Mouse (Mus musculus) Patski (cell line): ENCODE measurements around the gene Shf. TPM values are rescaled to one million over a fixed set of nuclear protein-coding genes. Genes with fewer than 3 reads are reported as not detected.

Experiments
- ATAC-seq: fragments of 100-300 bp; one replicate; pipeline ENCODE4 v1.8.0; 2021
- CTCF ChIA-PET: fragments of 350-600 bp; sonication (Branson Sonifier 250); formaldehyde crosslinking; loops from one replicate; lab custom pipeline; 2022; ENCODE audit warnings: inconsistent platforms; lab: Charles Lee
- POLR2A ChIA-PET: fragments of 350-600 bp; sonication (Branson Sonifier 250); formaldehyde crosslinking; loops from one replicate; lab custom pipeline; 2022; ENCODE audit warnings: antibody characterized with exemption, inconsistent platforms; lab: Charles Lee
- DNase-seq: peaks from one replicate; pipeline ENCODE4 v3.0.0-alpha.2; 2011; ENCODE audit warnings: low read depth, low spot score
- H3K27me3 ChIP-seq: fragments of 371-371 bp; one replicate; pipeline ENCODE4 v1.5.1; 2021
- CTCF ChIP-seq: fragments of 100-300 bp; IDR thresholded peaks from one replicate; pipeline ENCODE4 v1.5.1; 2021
- in situ Hi-C: fragments of 300-500 bp; cut with MboI; formaldehyde crosslinking; loops from 3 replicates; pipeline ENCODE4 v1.11.1; 2018; ENCODE audit warnings: low pct_unique_long_range_greater_than_20kb, mixed read lengths
- polyA plus RNA-seq: library from polyadenylated mRNA; unstranded; gene quantifications from one replicate; pipeline ENCODE4 v1.2.3, GENCODE M21; 2021

Shf gene
- polyA plus RNA-seq, 1 experiment from 2014 or later = 8.3 TPM

DNA sequence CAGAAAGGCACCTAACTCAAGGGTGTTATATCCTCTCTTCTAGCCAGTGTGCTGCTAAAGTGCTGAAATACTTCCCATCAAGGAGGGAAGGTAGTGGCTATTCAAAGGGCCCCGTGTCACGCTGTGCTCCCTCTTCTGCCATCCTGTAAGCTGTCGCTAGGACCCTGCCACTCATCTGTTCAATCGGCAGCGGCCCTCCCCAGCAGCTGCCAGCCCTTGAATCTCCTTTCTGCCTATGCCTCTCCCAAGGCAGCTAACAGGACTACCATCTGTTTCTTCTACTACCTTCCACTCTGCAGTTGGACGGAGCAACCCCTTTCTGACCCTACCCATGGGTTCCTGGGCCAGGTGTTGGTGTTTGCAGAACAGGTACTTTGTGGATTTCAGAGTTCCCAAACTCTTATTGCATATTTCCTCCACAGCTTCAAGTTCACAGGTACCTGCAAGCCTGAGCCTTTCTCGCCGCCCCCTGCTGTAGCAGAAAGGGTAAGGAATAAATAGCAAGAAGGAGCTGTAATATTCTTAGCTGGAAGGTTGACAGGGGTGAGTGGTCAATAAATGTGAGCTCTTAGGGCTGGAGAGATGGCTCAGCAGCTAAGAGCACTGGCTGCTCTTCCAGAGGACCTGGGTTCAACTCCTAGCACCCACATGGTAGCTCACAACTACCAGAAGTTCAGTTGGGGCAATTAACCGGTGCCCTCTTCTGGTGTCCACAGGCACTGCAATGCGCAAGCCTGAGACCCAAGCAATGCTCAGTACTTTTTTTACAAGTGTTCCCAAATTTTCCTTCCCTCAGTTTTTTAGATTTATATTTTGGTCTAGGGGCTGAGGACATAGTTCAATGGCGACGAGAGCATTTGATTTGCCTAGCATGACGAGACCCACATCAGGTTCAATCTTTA is 6.1 kb downstream of the Shf start:
- no peak for ATAC-seq
- ChIA-PET CTCF (interaction anchor here (1.5 kb wide), 1 partner anchor 15 kb away, joined by 3 read pairs; no protein-coding TSS in a partner anchor), POLR2A (interaction anchor here (1.3 kb wide), 1 partner anchor 10 kb away, joined by 5 read pairs; no protein-coding TSS in a partner anchor)
- in situ Hi-C loops = no loop called here
- no peak for TF ChIP-seq CTCF
- DNase-seq = no peak
- H3K27me3 ChIP-seq = no peaks in the 10 kb centered on the region

DNA sequence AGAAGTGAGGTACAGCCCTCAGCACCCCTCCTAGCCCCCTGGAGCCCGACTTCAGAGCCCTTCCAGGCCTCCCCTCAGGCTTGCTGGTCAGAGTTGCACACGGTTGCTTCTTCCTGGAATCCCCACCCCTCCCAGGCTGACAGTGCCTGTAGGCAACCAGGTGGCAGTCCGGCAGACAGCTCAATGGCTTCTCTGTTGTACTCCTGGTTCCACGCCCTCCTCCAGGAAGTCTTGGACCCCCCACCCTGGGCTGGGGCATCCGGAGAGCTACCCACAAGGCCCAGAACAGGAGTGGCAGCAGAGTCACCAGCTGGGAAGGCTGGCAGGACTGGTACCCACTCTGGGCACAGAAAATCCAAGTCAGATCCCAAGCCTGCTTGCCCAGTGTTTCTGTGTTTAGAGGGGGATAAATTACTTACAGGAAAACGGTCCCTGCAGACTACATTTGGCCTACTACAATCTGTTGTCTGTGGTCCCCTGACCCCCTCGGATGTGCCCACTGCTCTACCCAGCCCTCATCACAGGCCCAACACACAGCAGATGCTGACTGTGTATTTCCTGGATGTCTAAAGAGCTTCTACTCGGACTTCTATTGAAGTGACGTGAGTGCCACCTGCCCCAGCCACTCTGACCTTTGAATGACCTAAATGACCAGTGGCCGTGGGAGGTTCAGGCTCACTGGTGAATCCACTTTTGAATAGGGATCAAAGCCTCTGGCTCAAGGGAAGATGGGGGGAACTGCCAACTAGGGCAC is 6.9 kb downstream of the Shf start:
- POLR2A ChIA-PET = interaction anchor here (1.3 kb wide), 1 partner anchor 9 kb away, joined by 5 read pairs; no protein-coding TSS in a partner anchor
- in situ Hi-C loops = no loop called here
- ATAC-seq (no peak), DNase-seq (no peak)
- no peak for TF ChIP-seq CTCF
- CTCF ChIA-PET = interaction anchor here (1.5 kb wide), 1 partner anchor 14 kb away, joined by 3 read pairs; no protein-coding TSS in a partner anchor
- no peaks in the 10 kb centered on the region for H3K27me3 ChIP-seq

DNA sequence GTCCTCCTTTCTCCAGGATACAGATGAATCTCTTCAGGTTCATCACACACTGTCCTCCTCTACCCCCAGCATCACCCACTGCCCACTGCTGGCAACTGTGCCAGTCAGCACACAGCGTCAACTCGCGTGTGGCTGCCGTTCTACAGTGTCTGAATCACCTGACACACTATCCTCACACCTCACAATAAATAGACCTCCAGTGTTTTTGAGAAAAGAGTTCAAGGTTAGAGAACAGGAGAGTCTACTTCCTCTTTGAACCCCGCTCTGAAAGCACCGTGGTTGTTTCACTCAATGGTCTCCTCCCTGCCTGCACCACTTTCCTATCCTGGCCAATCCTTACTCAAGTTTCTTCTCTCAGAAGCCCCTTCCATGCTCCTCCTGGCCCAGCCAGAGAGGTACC is 7.8 kb downstream of the Shf start:
- in situ Hi-C loops = no loop called here
- POLR2A ChIA-PET = no interaction called here
- DNase-seq (no peak), ATAC-seq (no peak)
- CTCF ChIA-PET = no interaction called here
- no peak for TF ChIP-seq CTCF
- H3K27me3 ChIP-seq = no peaks in the 10 kb centered on the region

DNA sequence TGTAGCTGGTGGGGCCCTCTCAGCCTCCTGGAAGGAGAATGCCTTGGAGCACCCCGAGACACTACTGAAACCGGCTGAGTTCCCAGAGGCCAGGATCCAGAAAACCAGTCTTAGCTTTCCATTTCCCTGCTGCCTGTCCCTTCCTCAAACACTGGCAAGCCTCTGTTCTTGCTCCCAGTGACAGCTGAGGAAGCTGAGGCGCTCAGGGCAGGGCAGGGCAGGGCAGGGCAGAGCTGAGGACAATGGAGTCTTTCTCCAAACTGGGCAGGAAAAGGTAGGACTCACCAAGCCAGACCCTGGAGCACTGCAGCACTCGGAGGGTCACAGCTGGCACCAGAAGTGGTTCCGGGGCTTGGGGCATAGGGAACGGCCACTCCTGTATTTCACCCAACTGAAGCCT is 8.7 kb downstream of the Shf start:
- no peaks in the 10 kb centered on the region for H3K27me3 ChIP-seq
- TF ChIP-seq CTCF = no peak
- in situ Hi-C loops = no loop called here
- ATAC-seq (no peak), DNase-seq (no peak)
- CTCF ChIA-PET = no interaction called here
- POLR2A ChIA-PET = no interaction called here

DNA sequence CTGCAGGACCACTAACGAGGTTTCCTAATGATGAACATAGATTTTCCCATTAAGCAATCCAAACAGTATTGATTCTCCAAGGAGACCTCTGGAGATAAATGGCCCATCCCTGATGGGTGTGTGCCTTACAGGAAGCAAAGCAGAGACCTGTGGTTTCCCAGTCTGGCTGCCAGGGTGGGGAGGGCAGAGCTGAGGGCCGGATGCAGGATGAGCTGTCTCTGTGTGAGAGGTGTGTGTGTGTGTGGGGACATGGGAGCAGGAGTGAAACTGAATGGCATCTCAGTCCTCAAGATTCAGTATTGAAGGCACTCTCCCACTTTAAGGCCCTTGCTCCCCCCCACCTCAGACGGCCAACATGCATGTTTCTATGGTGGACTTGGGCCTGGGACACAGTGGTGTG is 12.8 kb downstream of the Shf start:
- ATAC-seq (no peak), DNase-seq (no peak)
- TF ChIP-seq CTCF = no peak
- H3K27me3 ChIP-seq = no peaks in the 10 kb centered on the region
- in situ Hi-C loops = no loop called here
- POLR2A ChIA-PET = no interaction called here
- CTCF ChIA-PET = no interaction called here

DNA sequence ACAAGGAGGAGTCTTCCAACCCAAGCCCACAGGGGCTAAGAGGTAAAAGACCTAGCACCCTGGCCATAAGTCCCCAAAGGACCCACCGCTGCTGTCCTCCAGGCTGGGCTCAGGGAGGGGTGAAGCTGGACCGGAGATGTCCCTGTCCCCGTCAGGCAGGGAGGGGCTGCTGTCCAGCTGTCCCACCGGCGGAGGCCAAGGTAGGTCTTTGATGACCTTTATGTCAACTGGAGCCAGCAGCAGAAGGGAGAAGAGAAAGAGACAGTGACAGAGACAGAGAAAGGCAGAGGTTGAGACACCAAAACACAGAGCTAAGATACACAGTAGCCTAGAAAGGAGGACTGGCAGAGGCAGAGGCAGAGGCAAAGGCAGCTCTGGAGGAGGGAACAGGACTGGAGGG is 13.6 kb downstream of the Shf start:
- no peaks in the 10 kb centered on the region for H3K27me3 ChIP-seq
- no peak for TF ChIP-seq CTCF
- CTCF ChIA-PET = interaction anchor here (1.6 kb wide), 1 partner anchor 45 kb away, joined by 3 read pairs; no protein-coding TSS in a partner anchor
- in situ Hi-C loops = no loop called here
- no peak for ATAC-seq
- POLR2A ChIA-PET = no interaction called here
- DNase-seq = no peak

DNA sequence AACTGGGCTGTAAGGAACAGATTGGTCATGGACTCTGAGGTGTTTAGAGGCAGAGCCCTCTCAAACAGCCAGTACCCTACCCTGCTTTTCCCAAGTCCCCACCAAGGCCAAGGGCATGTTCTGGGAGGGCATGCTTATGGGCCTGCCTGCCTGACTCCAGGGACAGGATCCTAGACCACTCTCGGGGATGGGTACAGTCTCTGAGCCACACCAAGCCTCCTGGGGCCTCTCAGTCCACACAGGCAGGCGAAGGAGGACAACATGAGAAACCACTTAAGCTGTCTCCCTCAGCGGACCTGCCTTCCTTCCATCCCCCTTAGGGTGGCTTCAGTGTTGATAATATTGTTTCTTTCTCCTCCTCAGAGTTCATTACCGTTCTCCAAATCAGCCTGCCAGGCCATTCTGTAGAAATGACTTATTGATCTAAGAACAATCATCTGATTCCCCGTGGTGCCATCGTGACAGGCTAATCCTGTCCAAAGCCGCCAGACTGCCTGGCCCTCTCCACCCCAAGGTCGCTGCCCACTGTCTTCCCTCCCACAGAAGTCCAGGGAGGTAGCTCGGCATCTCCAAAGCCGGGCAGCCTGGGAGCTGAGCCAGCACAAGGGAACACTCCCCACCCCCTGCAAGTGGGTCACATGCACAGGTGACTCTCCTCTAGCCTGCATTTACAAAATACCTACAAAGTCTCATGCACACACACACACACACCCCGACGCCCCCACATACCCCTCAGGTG is 14.6 kb downstream of the Shf start:
- in situ Hi-C loops = no loop called here
- no peak for TF ChIP-seq CTCF
- DNase-seq = no peak
- ATAC-seq = no peak
- CTCF ChIA-PET = interaction anchor here (1.6 kb wide), 1 partner anchor 44 kb away, joined by 3 read pairs; no protein-coding TSS in a partner anchor
- H3K27me3 ChIP-seq = no peaks in the 10 kb centered on the region
- POLR2A ChIA-PET = no interaction called here

DNA sequence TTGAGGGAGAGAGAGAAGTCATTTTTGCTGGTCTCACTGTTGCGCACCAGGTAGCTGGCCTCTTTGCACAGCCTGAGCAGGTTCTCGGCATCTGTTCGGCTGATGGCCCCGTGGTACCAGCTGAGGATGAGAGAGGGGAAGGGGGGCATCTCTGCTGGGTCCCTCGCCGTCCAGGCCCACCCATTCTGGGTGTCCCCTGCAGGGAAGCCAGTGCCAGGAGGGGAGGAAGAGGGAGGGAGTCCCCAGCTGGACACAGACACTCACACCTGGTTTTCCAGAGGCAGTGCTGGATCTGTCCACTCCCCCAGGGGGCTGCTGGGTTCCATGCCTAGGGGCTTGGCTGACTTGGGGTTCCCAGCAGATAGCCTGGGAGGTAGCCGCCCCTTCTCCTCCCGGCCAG is 15.2 kb downstream of the Shf start:
- POLR2A ChIA-PET = interaction anchor here (1.7 kb wide), 1 partner anchor 9 kb away, joined by 5 read pairs; no protein-coding TSS in a partner anchor
- TF ChIP-seq CTCF = no peak
- DNase-seq (no peak), ATAC-seq (no peak)
- in situ Hi-C loops = no loop called here
- CTCF ChIA-PET = interaction anchor here (1.6 kb wide), 2 partner anchors 15 to 44 kb away, joined by 3 to 5 read pairs; partner anchors contain the start of gene Shf
- H3K27me3 ChIP-seq = no peaks in the 10 kb centered on the region

DNA sequence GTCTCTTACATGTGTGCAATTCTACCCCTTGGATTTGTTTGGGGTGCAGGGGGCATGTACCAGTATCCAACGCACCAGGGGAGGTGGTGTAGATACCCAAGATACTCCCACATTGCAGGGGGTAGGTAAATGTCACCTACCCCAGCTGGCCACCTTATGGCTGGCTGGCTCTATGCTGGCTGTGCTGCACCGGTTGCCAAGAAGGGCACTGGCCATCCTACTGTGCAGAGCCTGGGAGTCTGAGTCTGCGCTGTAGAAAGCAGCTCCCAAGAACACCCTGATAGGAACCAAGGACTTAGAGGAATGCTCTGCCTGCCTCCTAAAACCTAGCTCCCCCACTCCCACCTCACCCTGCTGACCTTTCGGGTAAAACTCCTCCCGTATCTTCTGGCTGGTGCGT is 16.0 kb downstream of the Shf start:
- ATAC-seq = no peak
- DNase-seq = no peak
- H3K27me3 ChIP-seq = no peaks in the 10 kb centered on the region
- TF ChIP-seq CTCF = no peak
- in situ Hi-C loops = no loop called here
- ChIA-PET POLR2A (interaction anchor here (0.9 to 1.7 kb wide), 2 partner anchors 9 to 15 kb away, joined by 3 to 5 read pairs; no protein-coding TSS in a partner anchor), CTCF (interaction anchor here (1.5 to 1.6 kb wide), 2 partner anchors 16 to 28 kb away, joined by 5 to 7 read pairs; partner anchors contain the start of gene Shf)

DNA sequence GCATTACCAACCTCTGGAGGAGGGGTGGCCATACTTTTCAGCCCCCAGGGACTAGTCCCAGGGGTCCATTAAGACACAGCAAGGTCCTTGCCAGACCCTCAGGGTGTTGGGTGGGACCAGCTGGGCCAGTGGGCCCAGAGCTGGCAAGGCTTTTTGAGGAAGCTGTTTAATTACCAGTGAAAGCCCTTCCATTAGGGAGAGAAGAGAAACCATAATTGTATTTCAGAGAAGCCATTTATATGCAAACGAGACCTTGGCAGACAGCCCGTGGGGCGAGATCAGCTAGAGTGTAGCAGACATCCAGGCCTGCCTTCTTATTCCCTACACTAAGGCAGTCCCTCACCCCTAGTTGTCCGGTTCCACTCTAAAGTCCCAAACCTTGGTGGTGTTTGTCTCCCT is 17.0 kb downstream of the Shf start:
- no peak for TF ChIP-seq CTCF
- CTCF ChIA-PET = interaction anchor here (1.5 to 1.6 kb wide), 2 partner anchors 17 to 29 kb away, joined by 5 to 7 read pairs; partner anchors contain the start of gene Shf
- no peak for DNase-seq
- POLR2A ChIA-PET = interaction anchor here (1.1 to 1.7 kb wide), 3 partner anchors 11 to 17 kb away, joined by 3 to 5 read pairs (median 3); no protein-coding TSS in a partner anchor
- in situ Hi-C loops = no loop called here
- no peaks in the 10 kb centered on the region for H3K27me3 ChIP-seq
- no peak for ATAC-seq
